Mouse (Mus musculus): Measurements from ENCODE around the gene Tbccd1. TPM values are rescaled to one million over a fixed set of nuclear protein-coding genes. Genes with fewer than 3 reads are reported as not detected.

Gene Tbccd1
- polyA plus RNA-seq, 1 experiment from 2014 or later = 19.3 TPM

Other genes starting within 250 kb of the Tbccd1 start
- 0.42 and 0.47 TPM in 2 replicates for gene Dgkg, start 200.4 kb downstream of the Tbccd1 start, polyA plus RNA-seq (2014; fragmentation: Nextera tagmentation; extraction: Ambion mirVana)
- not detected in 2 replicates for gene Crygs, start 46.1 kb downstream of the Tbccd1 start, polyA plus RNA-seq (2014; fragmentation: Nextera tagmentation; extraction: Ambion mirVana)
- 86.4 and 97.4 TPM in 2 replicates for gene Dnajb11, start 176 bp upstream of the Tbccd1 start, polyA plus RNA-seq (2014; fragmentation: Nextera tagmentation; extraction: Ambion mirVana)
- gene Ahsg, start 33.6 kb upstream of the Tbccd1 start, polyA plus RNA-seq (2014; fragmentation: Nextera tagmentation; extraction: Ambion mirVana) = 2.0 and 4.6 TPM in 2 replicates
- not detected in 2 replicates for gene Fetub, start 60.7 kb upstream of the Tbccd1 start, polyA plus RNA-seq (2014; fragmentation: Nextera tagmentation; extraction: Ambion mirVana)
- not detected in 2 replicates for gene Hrg, start 93.4 kb upstream of the Tbccd1 start, polyA plus RNA-seq (2014; fragmentation: Nextera tagmentation; extraction: Ambion mirVana)
- gene Kng2, start 171.8 kb upstream of the Tbccd1 start, polyA plus RNA-seq (2014; fragmentation: Nextera tagmentation; extraction: Ambion mirVana) = not detected in 2 replicates
- 0.36 TPM in 1 of 2 replicates, not detected in the other for gene Kng1, start 200.2 kb upstream of the Tbccd1 start, polyA plus RNA-seq (2014; fragmentation: Nextera tagmentation; extraction: Ambion mirVana)
- 174 and 182 TPM in 2 replicates for gene Eif4a2, start 249.8 kb upstream of the Tbccd1 start, polyA plus RNA-seq (2014; fragmentation: Nextera tagmentation; extraction: Ambion mirVana)